In genomic region chr16:28242867-28243649, GRCm38 (mm10) we compare ENCODE assay signal across 30 mouse cellular contexts.
DNase-seq lines count a peak whose midpoint lies in the region; ATAC-seq lines count a peak whose summit lies in the region.
"Had no signal": no experiment of that assay in that cellular context is flagged by ENCODE, and none has a peak within 500 bp of the region (broad histone marks: within the 10 kb centered on the region; RNA-seq: fewer than 3 reads in every experiment).

No protein-coding gene starts in this region.

- H3K27ac ChIP-seq in intestine, embryonic 15.5 days, result no peak overlapping the region
- no peak overlapping the region for H3K27ac ChIP-seq in kidney, embryonic 15.5 days
- H3K27ac ChIP-seq: embryonic facial prominence, embryonic 10.5 days; embryonic facial prominence, embryonic 15.5 days; forebrain, embryonic 13.5 days; hindbrain, embryonic 10.5 days; hindbrain, embryonic 15.5 days; layer of hippocampus, adult 2 months; limb, embryonic 10.5 days; limb, embryonic 15.5 days; liver, embryonic 13.5 days; macrophage; midbrain, embryonic 13.5 days; neural tube, embryonic 13.5 days had no signal

- no peaks in the 10 kb centered on the region for H3K9me3 ChIP-seq in intestine, embryonic 15.5 days
- H3K9me3 ChIP-seq in kidney, embryonic 15.5 days (replicated peaks), result no peaks in the 10 kb centered on the region
- H3K9me3 ChIP-seq: embryonic facial prominence, embryonic 10.5 days; embryonic facial prominence, embryonic 15.5 days; forebrain, embryonic 13.5 days; hindbrain, embryonic 10.5 days; hindbrain, embryonic 15.5 days; limb, embryonic 10.5 days; limb, embryonic 15.5 days; liver, embryonic 13.5 days; midbrain, embryonic 13.5 days; neural tube, embryonic 13.5 days had no signal

- H3K4me1 ChIP-seq in intestine, embryonic 15.5 days (replicated peaks), result no peaks in the 10 kb centered on the region
- peaks cover 6% of the 10 kb centered on the region; the same call in 1 of the 2 replicates for H3K4me1 ChIP-seq in kidney, embryonic 15.5 days
- H3K4me1 ChIP-seq: liver, embryonic 13.5 days had no signal

- WGBS in intestine, embryonic 15.5 days, result 48% methylated on average over 3 of the region's 3 CpGs
- 72% methylated on average over 3 of the region's 3 CpGs for WGBS in kidney, embryonic 15.5 days
- 34% methylated on average over 3 of the region's 3 CpGs for WGBS in large intestine, adult 2 months

- H3K4me2 ChIP-seq in intestine, embryonic 15.5 days (replicated peaks), result no peak overlapping the region
- no peak overlapping the region for H3K4me2 ChIP-seq in kidney, embryonic 15.5 days
- H3K4me2 ChIP-seq: embryonic facial prominence, embryonic 15.5 days; forebrain, embryonic 13.5 days; hindbrain, embryonic 15.5 days; limb, embryonic 15.5 days; liver, embryonic 13.5 days; midbrain, embryonic 13.5 days; neural tube, embryonic 13.5 days had no signal

- no peak overlapping the region for H3K4me3 ChIP-seq in intestine, embryonic 15.5 days (replicated peaks)
- H3K4me3 ChIP-seq in kidney, embryonic 15.5 days (replicated peaks), result no peak overlapping the region
- H3K4me3 ChIP-seq: embryonic facial prominence, embryonic 10.5 days; embryonic facial prominence, embryonic 15.5 days; forebrain, embryonic 13.5 days; hindbrain, embryonic 10.5 days; hindbrain, embryonic 15.5 days; layer of hippocampus, adult 2 months; limb, embryonic 10.5 days; limb, embryonic 15.5 days; liver, embryonic 13.5 days; midbrain, embryonic 13.5 days; neural tube, embryonic 13.5 days had no signal

- DNase-seq in kidney, adult 8-10 months, result peak; percentile 3 to 20
- DNase-seq in kidney, postnatal 10 days, result no peak
- peak; percentile 33 for DNase-seq in large intestine, adult 2 months (ENCODE audit: low read depth, low spot score)
- DNase-seq in retina, postnatal 1 day, result no peak
- DNase-seq in right cerebral cortex, postnatal 25 days, result no peak
- DNase-seq in adrenal gland, adult 18-20 months (ENCODE audit: low spot score in 2 of 2), result no peak
- DNase-seq: adrenal gland, postnatal 25 days; cerebellum, adult 18-20 months; cerebellum, postnatal 10 days; gastrocnemius, postnatal 10 days; heart, postnatal 14 days; layer of hippocampus, postnatal 36 days; liver, embryonic 13.5 days; lung, adult 18-20 months; lung, postnatal 10 days had no signal

- no peaks in the 10 kb centered on the region for H3K27me3 ChIP-seq in intestine, embryonic 15.5 days (replicated peaks)
- H3K27me3 ChIP-seq in kidney, embryonic 15.5 days, result no peaks in the 10 kb centered on the region
- H3K27me3 ChIP-seq: embryonic facial prominence, embryonic 15.5 days; forebrain, embryonic 13.5 days; hindbrain, embryonic 15.5 days; limb, embryonic 15.5 days; liver, embryonic 13.5 days; midbrain, embryonic 13.5 days; neural tube, embryonic 13.5 days; Patski had no signal

- ATAC-seq in intestine, embryonic 15.5 days, result peak; percentile 90
- ATAC-seq in kidney, embryonic 15.5 days (replicated peaks; ENCODE audit: low FRiP score), result 0 out of 2 replicates have a peak, but pooled peaks have one; percentile 43
- ATAC-seq: forebrain, embryonic 13.5 days; inflammation-experienced regulatory T-cells, adult 6 months; midbrain, embryonic 13.5 days; Patski had no signal

- no peaks in the 10 kb centered on the region for H3K36me3 ChIP-seq in intestine, embryonic 15.5 days
- H3K36me3 ChIP-seq in kidney, embryonic 15.5 days, result no peaks in the 10 kb centered on the region
- H3K36me3 ChIP-seq: embryonic facial prominence, embryonic 10.5 days; embryonic facial prominence, embryonic 15.5 days; hindbrain, embryonic 10.5 days; hindbrain, embryonic 15.5 days; limb, embryonic 10.5 days; limb, embryonic 15.5 days; liver, embryonic 13.5 days; midbrain, embryonic 13.5 days; neural tube, embryonic 13.5 days had no signal

- no peak overlapping the region for H3K9ac ChIP-seq in intestine, embryonic 15.5 days
- no peak overlapping the region for H3K9ac ChIP-seq in kidney, embryonic 15.5 days
- H3K9ac ChIP-seq: embryonic facial prominence, embryonic 15.5 days; forebrain, embryonic 13.5 days; hindbrain, embryonic 15.5 days; limb, embryonic 15.5 days; liver, embryonic 13.5 days; midbrain, embryonic 13.5 days; neural tube, embryonic 13.5 days had no signal

Comparison
In these comparisons a context has a peak if more than half of its experiments do, and no peak if none do; other contexts are left out.
1. DNase-seq: peak in kidney, adult 8-10 months (2 of 2) and large intestine, adult 2 months (single experiment); none in kidney, postnatal 10 days (single experiment), retina, postnatal 1 day (single experiment), right cerebral cortex, postnatal 25 days (single experiment) and adrenal gland, adult 18-20 months (0 of 2).